Comparison of ENCODE assay signal across 8 mouse cellular contexts in genomic region chr7:28370977-28371513, GRCm38 (mm10). TPM values are rescaled to one million over a fixed set of nuclear protein-coding genes. Genes with fewer than 3 reads are reported as not detected.
DNase-seq lines count a peak whose midpoint lies in the region; ATAC-seq and TF ChIP-seq lines count a peak whose summit lies in the region.

No protein-coding gene starts in this region.

- no peak for TF ChIP-seq CTCF in thymus, adult 2 months (IDR thresholded peaks at IDR 0.05; ENCODE audit: borderline replicate concordance, control insufficient read depth, extremely low read depth, insufficient read depth, low read length, poor library complexity)

- no peak for DNase-seq in thymus, adult 2 months
- no peak for DNase-seq in thymus, postnatal 0 days (ENCODE audit: low spot score)
- DNase-seq in liver, embryonic 11.5 days (ENCODE audit: low spot score): no peak
- no peak for DNase-seq in embryo, embryonic 9.5 days (ENCODE audit: extremely low spot score)
- no peak for DNase-seq in cerebellum, adult 11 months
- DNase-seq in spleen, adult 12 weeks (ENCODE audit: low spot score): no peak

- peak overlapping the region; percentile 97 for H3K4me3 ChIP-seq in thymus, adult 2 months (ENCODE audit: control insufficient read depth, insufficient read depth, low read length)
- peak overlapping the region; percentile 73 to 77 for H3K4me3 ChIP-seq in heart, embryonic 14.5 days (ENCODE audit: control insufficient read depth in 1 of 2, insufficient read depth in 1 of 2, low read depth in 1 of 2, low read length in 2 of 2)
- H3K4me3 ChIP-seq in liver, embryonic 11.5 days (ENCODE audit: low read depth, low read length): peak overlapping the region; percentile 80
- peak overlapping the region; percentile 64 for H3K4me3 ChIP-seq in neural tube, embryonic 13.5 days

- WGBS in thymus, adult 2 months: 25% methylated on average over 11 of the region's 11 CpGs
- WGBS in heart, embryonic 14.5 days: 9% methylated on average over 11 of the region's 11 CpGs
- 10% methylated on average over 11 of the region's 11 CpGs for WGBS in liver, embryonic 11.5 days
- 8% methylated on average over 11 of the region's 11 CpGs for WGBS in neural tube, embryonic 13.5 days

- peaks cover 8% of the 10 kb centered on the region; the same call in 1 of the 2 replicates for H3K36me3 ChIP-seq in thymus, adult 2 months (ENCODE audit: control insufficient read depth, insufficient read depth, low read length)
- peaks cover 42% of the 10 kb centered on the region for H3K36me3 ChIP-seq in heart, embryonic 14.5 days (ENCODE audit: control insufficient read depth, insufficient read depth, low read length)
- H3K36me3 ChIP-seq in liver, embryonic 11.5 days (ENCODE audit: control insufficient read depth, insufficient read depth, low read length): peaks cover 8% of the 10 kb centered on the region; the same call in 1 of the 2 replicates
- peaks cover 37% of the 10 kb centered on the region for H3K36me3 ChIP-seq in neural tube, embryonic 13.5 days

- H3K4me1 ChIP-seq in thymus, adult 2 months (replicated peaks; ENCODE audit: control insufficient read depth, insufficient read depth, low read length): peaks cover 35% of the 10 kb centered on the region
- H3K4me1 ChIP-seq in heart, embryonic 14.5 days (ENCODE audit: control insufficient read depth in 2 of 2, insufficient read depth in 2 of 2, low read length in 2 of 2): peaks cover 18 to 22% of the 10 kb centered on the region in 2 experiments
- peaks cover 26% of the 10 kb centered on the region for H3K4me1 ChIP-seq in liver, embryonic 11.5 days (replicated peaks; ENCODE audit: control insufficient read depth, insufficient read depth, low read length)
- H3K4me1 ChIP-seq in neural tube, embryonic 13.5 days (replicated peaks): peaks cover 47% of the 10 kb centered on the region

- H3K9me3 ChIP-seq in heart, embryonic 14.5 days (ENCODE audit: control insufficient read depth, low read length): no peaks in the 10 kb centered on the region
- H3K9me3 ChIP-seq in liver, embryonic 11.5 days (ENCODE audit: control insufficient read depth, low read length): no peaks in the 10 kb centered on the region
- no peaks in the 10 kb centered on the region for H3K9me3 ChIP-seq in neural tube, embryonic 13.5 days

- no peak for TF ChIP-seq POLR2A in thymus, adult 2 months (IDR thresholded peaks at IDR 0.05; ENCODE audit: control insufficient read depth, extremely low read depth, insufficient read depth, low read length, poor library complexity)

- H3K9ac ChIP-seq in heart, embryonic 14.5 days (ENCODE audit: low read length): peak overlapping the region; percentile 93
- H3K9ac ChIP-seq in liver, embryonic 11.5 days (ENCODE audit: low read depth, low read length): peak overlapping the region; percentile 82
- peak overlapping the region; percentile 84 for H3K9ac ChIP-seq in neural tube, embryonic 13.5 days

- peak overlapping the region; percentile 95 for H3K4me2 ChIP-seq in heart, embryonic 14.5 days (ENCODE audit: low read length)
- H3K4me2 ChIP-seq in liver, embryonic 11.5 days: peak overlapping the region; percentile 100
- H3K4me2 ChIP-seq in neural tube, embryonic 13.5 days: peak overlapping the region; percentile 78

- H3K27ac ChIP-seq in thymus, adult 2 months (ENCODE audit: control insufficient read depth, insufficient read depth, low read length): peak overlapping the region; percentile 81
- peak overlapping the region; percentile 49 to 89; a peak in 3 of 4 replicates for H3K27ac ChIP-seq in heart, embryonic 14.5 days (replicated peaks in 1 of 2; ENCODE audit: control insufficient read depth in 1 of 2, insufficient read depth in 1 of 2, low read depth in 2 of 2, low read length in 2 of 2)
- H3K27ac ChIP-seq in liver, embryonic 11.5 days (ENCODE audit: low read depth, low read length): peak overlapping the region; percentile 93
- peak overlapping the region; percentile 91 for H3K27ac ChIP-seq in neural tube, embryonic 13.5 days (replicated peaks)

- no peak for ATAC-seq in heart, embryonic 14.5 days (ENCODE audit: insufficient number of reproducible peaks, insufficient read depth, low FRiP score, low read depth)
- ATAC-seq in liver, embryonic 11.5 days (replicated peaks; ENCODE audit: low FRiP score): no peak
- ATAC-seq in neural tube, embryonic 13.5 days (ENCODE audit: low read depth): no peak

- H3K27me3 ChIP-seq in thymus, adult 2 months (ENCODE audit: control insufficient read depth, insufficient read depth, low read length): no peaks in the 10 kb centered on the region
- no peaks in the 10 kb centered on the region for H3K27me3 ChIP-seq in heart, embryonic 14.5 days (ENCODE audit: control insufficient read depth, insufficient read depth, low read length)
- no peaks in the 10 kb centered on the region for H3K27me3 ChIP-seq in liver, embryonic 11.5 days (replicated peaks; ENCODE audit: control insufficient read depth, insufficient read depth, low read length)
- no peaks in the 10 kb centered on the region for H3K27me3 ChIP-seq in neural tube, embryonic 13.5 days

RNA-seq across cellular contexts. Expression of gene Plekhg2, which starts 1.4 kb away (rescaled TPM):
- 187 and 211 TPM in 2 replicates for polyA plus RNA-seq in thymus, adult 2 months (2012; rRNA removed)
- polyA plus RNA-seq in thymus, postnatal 0 days (2015; fragmentation: Nextera tagmentation; extraction: Ambion mirVana): 35.4 and 49.6 TPM in 2 replicates
- 32.9 and 35.6 TPM in 2 replicates for polyA plus RNA-seq in heart, embryonic 14.5 days (2014; fragmentation: Nextera tagmentation; extraction: Ambion mirVana)
- polyA plus RNA-seq in liver, embryonic 11.5 days (2014; fragmentation: Nextera tagmentation; extraction: Ambion mirVana): 29.2 and 34.4 TPM in 2 replicates
- polyA plus RNA-seq in neural tube, embryonic 13.5 days (2015; fragmentation: Nextera tagmentation; extraction: Ambion mirVana): 33.8 and 35.8 TPM in 2 replicates

RNA-seq across cellular contexts. Expression of gene Zfp36, which starts 9.0 kb away (rescaled TPM):
- polyA plus RNA-seq in thymus, adult 2 months (2012; rRNA removed): 152 and 159 TPM in 2 replicates
- 70.6 and 72.0 TPM in 2 replicates for polyA plus RNA-seq in thymus, postnatal 0 days (2015; fragmentation: Nextera tagmentation; extraction: Ambion mirVana)
- 10.1 and 12.2 TPM in 2 replicates for polyA plus RNA-seq in heart, embryonic 14.5 days (2014; fragmentation: Nextera tagmentation; extraction: Ambion mirVana)
- polyA plus RNA-seq in liver, embryonic 11.5 days (2014; fragmentation: Nextera tagmentation; extraction: Ambion mirVana): 9.9 and 10.2 TPM in 2 replicates
- polyA plus RNA-seq in neural tube, embryonic 13.5 days (2015; fragmentation: Nextera tagmentation; extraction: Ambion mirVana): 4.9 and 6.5 TPM in 2 replicates

RNA-seq across cellular contexts. Expression of gene Rps16, which starts 20.6 kb away (rescaled TPM):
- 1,733 and 1,891 TPM in 2 replicates for polyA plus RNA-seq in thymus, adult 2 months (2012; rRNA removed)
- polyA plus RNA-seq in thymus, postnatal 0 days (2015; fragmentation: Nextera tagmentation; extraction: Ambion mirVana): 1,689 and 1,723 TPM in 2 replicates
- 731 and 789 TPM in 2 replicates for polyA plus RNA-seq in heart, embryonic 14.5 days (2014; fragmentation: Nextera tagmentation; extraction: Ambion mirVana)
- polyA plus RNA-seq in liver, embryonic 11.5 days (2014; fragmentation: Nextera tagmentation; extraction: Ambion mirVana): 1,377 and 1,547 TPM in 2 replicates
- polyA plus RNA-seq in neural tube, embryonic 13.5 days (2015; fragmentation: Nextera tagmentation; extraction: Ambion mirVana): 533 and 537 TPM in 2 replicates

RNA-seq across cellular contexts. Expression of gene Med29, which starts 21.5 kb away (rescaled TPM):
- 56.0 and 65.3 TPM in 2 replicates for polyA plus RNA-seq in thymus, adult 2 months (2012; rRNA removed)
- polyA plus RNA-seq in thymus, postnatal 0 days (2015; fragmentation: Nextera tagmentation; extraction: Ambion mirVana): 42.0 and 42.5 TPM in 2 replicates
- polyA plus RNA-seq in heart, embryonic 14.5 days (2014; fragmentation: Nextera tagmentation; extraction: Ambion mirVana): 50.9 and 57.7 TPM in 2 replicates
- polyA plus RNA-seq in liver, embryonic 11.5 days (2014; fragmentation: Nextera tagmentation; extraction: Ambion mirVana): 44.7 and 45.7 TPM in 2 replicates
- 35.7 and 45.4 TPM in 2 replicates for polyA plus RNA-seq in neural tube, embryonic 13.5 days (2015; fragmentation: Nextera tagmentation; extraction: Ambion mirVana)

RNA-seq across cellular contexts. Expression of gene Paf1, which starts 21.7 kb away (rescaled TPM):
- polyA plus RNA-seq in thymus, adult 2 months (2012; rRNA removed): 146 and 182 TPM in 2 replicates
- 59.3 and 64.0 TPM in 2 replicates for polyA plus RNA-seq in thymus, postnatal 0 days (2015; fragmentation: Nextera tagmentation; extraction: Ambion mirVana)
- polyA plus RNA-seq in heart, embryonic 14.5 days (2014; fragmentation: Nextera tagmentation; extraction: Ambion mirVana): 61.9 and 62.5 TPM in 2 replicates
- 56.1 and 58.6 TPM in 2 replicates for polyA plus RNA-seq in liver, embryonic 11.5 days (2014; fragmentation: Nextera tagmentation; extraction: Ambion mirVana)
- 99.8 and 103 TPM in 2 replicates for polyA plus RNA-seq in neural tube, embryonic 13.5 days (2015; fragmentation: Nextera tagmentation; extraction: Ambion mirVana)
